Mouse (Mus musculus) ES-Bruce4 (cell line): ENCODE data around the gene Slc12a9. TPM values are rescaled to one million over a fixed set of nuclear protein-coding genes. Genes with fewer than 3 reads are reported as not detected.

Experiments used
- H3K27ac ChIP-seq: 2 replicates; pipeline ENCODE4 v1.5.1; 2012; ENCODE audit warnings: low read length, inconsistent platforms; ENCODE audit not compliant: insufficient read depth
- H3K27me3 ChIP-seq: 2 replicates; pipeline ENCODE4 v1.6.1; 2012; ENCODE audit warnings: mild to moderate bottlenecking, low read length, inconsistent platforms; ENCODE audit not compliant: control insufficient read depth, poor library complexity, insufficient read depth, severe bottlenecking
- H3K36me3 ChIP-seq: 2 replicates; pipeline ENCODE4 v1.6.1; 2012; ENCODE audit warnings: inconsistent platforms, mild to moderate bottlenecking, low read length, moderate library complexity; ENCODE audit not compliant: control insufficient read depth, poor library complexity, insufficient read depth, severe bottlenecking
- H3K4me1 ChIP-seq: one replicate; pipeline ENCODE4 v1.8.1; 2011; ENCODE audit warnings: low read length; ENCODE audit not compliant: control insufficient read depth, insufficient read depth
- H3K4me3 ChIP-seq: 2 replicates; pipeline ENCODE4 v1.5.1; 2011; ENCODE audit warnings: low read depth, mild to moderate bottlenecking, low read length
- H3K9ac ChIP-seq: 2 replicates; pipeline ENCODE4 v1.6.1; 2012; ENCODE audit warnings: low read depth, mild to moderate bottlenecking, inconsistent platforms; ENCODE audit not compliant: poor library complexity, severe bottlenecking
- H3K9me3 ChIP-seq: replicated peaks from 2 replicates; pipeline ENCODE4 v1.6.1; 2012; ENCODE audit warnings: mild to moderate bottlenecking, low read length, inconsistent platforms; ENCODE audit not compliant: control insufficient read depth, poor library complexity, insufficient read depth, severe bottlenecking
- CTCF ChIP-seq: IDR thresholded peaks from one replicate; pipeline ENCODE4 v1.8.1; 2011; ENCODE audit warnings: low read depth, low read length
- EP300 ChIP-seq: IDR thresholded peaks from 2 replicates; pipeline ENCODE4 v1.6.1; 2011; ENCODE audit warnings: low read depth, low read length; ENCODE audit not compliant: insufficient read depth
- POLR2A ChIP-seq: IDR thresholded peaks from one replicate; pipeline ENCODE4 v1.8.1; 2011; ENCODE audit warnings: low read length; ENCODE audit not compliant: insufficient read depth
- polyA plus RNA-seq: library from polyadenylated mRNA; stranded (reverse); fragments of >200 nt; gene quantifications from 2 replicates; pipeline ENCODE4 v1.2.4, GENCODE M21; 2011; ENCODE audit warnings: low read depth; ENCODE audit not compliant: missing spikeins, insufficient read depth, insufficient read length

Slc12a9 gene
- polyA plus RNA-seq, result 7.9 and 8.8 TPM in 2 replicates

DNA sequence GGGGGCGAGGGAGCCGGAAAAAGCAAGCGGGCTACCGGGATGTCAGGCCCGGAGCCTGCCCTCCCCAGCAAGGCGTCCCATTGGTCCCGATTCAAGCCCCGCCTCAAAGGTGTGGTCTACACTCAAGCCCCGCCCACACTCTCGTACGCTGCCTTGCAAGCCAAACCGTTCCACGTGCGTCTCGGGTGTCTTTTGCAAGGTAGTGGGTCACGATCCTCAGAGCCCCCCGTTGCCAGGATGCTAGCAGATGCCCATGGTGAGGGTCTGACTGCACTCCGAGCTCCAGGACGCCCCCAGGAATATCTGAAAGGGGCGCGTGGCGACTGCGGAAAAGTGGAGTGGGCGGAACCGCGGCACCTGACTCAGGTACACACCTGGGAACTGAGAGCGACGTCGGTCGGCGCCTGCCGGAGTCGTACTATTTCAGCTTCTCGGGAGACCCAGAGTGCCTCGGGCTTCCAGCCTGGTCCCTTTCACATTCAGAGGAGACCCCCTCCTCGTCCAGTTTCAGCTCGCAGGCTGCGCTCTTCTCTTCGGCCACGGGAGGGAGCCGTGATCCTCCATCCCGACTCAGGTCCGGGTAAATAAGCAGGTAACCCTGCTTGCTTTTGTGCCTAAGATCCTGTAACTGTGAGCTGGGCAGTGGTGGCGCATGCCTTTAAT is at the start of gene Slc12a9:
Slc12a9 (minus strand) TSS at position 86 of the 663 bp plus-strand sequence.
- Histone ChIP-seq H3K36me3 (no peaks in the 10 kb centered on the region), H3K27me3 (no peaks in the 10 kb centered on the region), H3K9ac (peak within 1 kb of the TSS; percentile 22), H3K27ac (0 out of 2 replicates have a peak within 1 kb of the TSS, but pooled peaks have one; percentile 38), H3K4me3 (peak within 1 kb of the TSS; percentile 59), H3K4me1 (no peaks in the 10 kb centered on the region), H3K9me3 (no peaks in the 10 kb centered on the region)
- no peak for TF ChIP-seq POLR2A
- peak; percentile 88 for TF ChIP-seq CTCF
- peak; percentile 68; the same call in 1 of the 2 replicates for TF ChIP-seq EP300

DNA sequence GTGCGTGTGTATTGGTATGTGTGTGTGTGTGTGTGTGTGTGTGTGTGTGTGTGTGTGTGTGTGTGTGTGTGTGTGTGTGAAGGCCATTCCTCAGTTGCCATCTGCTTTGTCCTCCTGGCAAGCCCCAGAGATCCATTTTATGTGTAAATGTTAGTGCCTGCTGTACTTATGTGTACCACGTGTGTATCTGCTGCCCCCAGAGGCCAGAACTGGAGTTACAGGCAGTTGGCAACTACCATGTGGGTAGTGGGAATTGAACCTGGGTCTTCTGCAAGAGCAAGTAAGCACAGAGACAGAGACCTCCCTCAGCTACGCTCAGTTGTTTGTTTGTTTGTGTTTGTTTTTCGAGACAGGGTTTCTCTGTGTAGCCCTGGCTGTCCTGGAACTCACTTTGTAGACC is 47.8 kb upstream of the Slc12a9 start:
- Histone ChIP-seq H3K4me3 (no peak overlapping the region), H3K36me3 (no peaks in the 10 kb centered on the region), H3K27ac (no peak overlapping the region), H3K4me1 (peaks cover 4% of the 10 kb centered on the region), H3K9ac (no peak overlapping the region), H3K27me3 (no peaks in the 10 kb centered on the region), H3K9me3 (no peaks in the 10 kb centered on the region)
- TF ChIP-seq CTCF, result peak; percentile 70
- TF ChIP-seq POLR2A, result no peak

DNA sequence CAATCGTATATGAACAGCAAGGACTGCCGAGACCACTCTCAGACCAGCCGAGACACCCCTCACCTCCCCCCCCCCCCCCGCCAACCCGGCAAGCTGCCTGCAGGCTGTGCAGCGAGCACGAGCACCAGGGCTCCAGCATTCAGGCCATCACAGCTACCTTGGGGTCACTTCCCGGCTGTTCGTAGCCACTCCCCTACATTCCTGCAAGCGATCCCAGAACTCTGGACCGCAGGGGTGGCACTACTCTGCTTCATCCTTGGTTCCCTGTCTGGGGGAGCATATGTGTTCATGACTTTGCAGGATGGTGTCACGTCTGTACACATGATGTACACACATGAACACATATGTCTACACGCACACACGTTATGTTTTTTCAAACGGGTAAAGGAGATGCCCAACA is 44.2 kb upstream of the Slc12a9 start:
- no peak overlapping the region for H3K9ac ChIP-seq
- no peaks in the 10 kb centered on the region for H3K9me3 ChIP-seq
- no peak overlapping the region for H3K27ac ChIP-seq
- TF ChIP-seq CTCF, result no peak
- no peak for TF ChIP-seq POLR2A
- TF ChIP-seq EP300, result no peak
- no peak overlapping the region for H3K4me3 ChIP-seq
- peaks cover 11% of the 10 kb centered on the region for H3K4me1 ChIP-seq
- peaks cover 4% of the 10 kb centered on the region for H3K36me3 ChIP-seq
- H3K27me3 ChIP-seq, result no peaks in the 10 kb centered on the region

DNA sequence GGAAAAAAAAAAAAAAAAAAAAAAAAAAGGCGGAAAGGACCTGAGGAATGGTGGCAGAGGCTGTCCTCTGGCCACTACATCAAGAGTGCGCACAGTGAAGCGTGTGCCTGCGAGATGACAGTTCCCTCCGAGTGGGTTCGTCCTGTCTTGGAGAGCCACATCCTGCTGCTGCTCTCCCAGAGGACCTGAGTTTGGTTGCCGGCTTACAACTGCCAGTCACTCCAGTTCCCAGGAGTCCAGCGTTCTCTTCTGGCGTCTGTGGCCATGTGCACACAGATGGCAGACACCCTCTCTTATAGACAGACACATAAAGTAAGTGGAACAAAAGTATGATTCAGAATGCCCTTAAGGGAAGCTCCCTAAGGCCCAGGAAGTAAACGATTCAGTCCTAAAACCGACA is 43.8 kb upstream of the Slc12a9 start:
- TF ChIP-seq CTCF (no peak), EP300 (no peak), POLR2A (no peak)
- Histone ChIP-seq H3K9ac (no peak overlapping the region), H3K9me3 (no peaks in the 10 kb centered on the region), H3K27ac (no peak overlapping the region), H3K27me3 (no peaks in the 10 kb centered on the region), H3K36me3 (peaks cover 8% of the 10 kb centered on the region), H3K4me1 (peaks cover 11% of the 10 kb centered on the region), H3K4me3 (no peak overlapping the region)

DNA sequence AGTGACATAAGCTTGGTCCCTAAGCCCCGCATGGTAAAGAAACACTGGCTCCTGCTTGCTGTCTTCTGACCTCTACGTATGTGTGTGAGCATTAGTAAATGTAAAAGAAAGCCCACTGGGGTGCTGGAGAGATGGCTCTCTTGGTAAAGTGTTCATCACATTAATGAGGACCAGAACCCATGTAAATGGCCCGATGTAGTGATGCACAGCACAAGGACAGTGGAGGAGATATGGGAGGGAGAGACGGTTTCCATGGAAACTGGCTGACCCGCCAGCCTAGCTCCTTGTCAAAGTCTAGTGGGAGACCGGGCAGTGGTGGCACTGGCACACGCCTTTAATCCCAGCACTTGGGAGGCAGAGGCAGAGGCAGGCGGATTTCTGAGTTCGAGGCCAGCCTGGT is 43.3 kb upstream of the Slc12a9 start:
- H3K9ac ChIP-seq, result no peak overlapping the region
- H3K27me3 ChIP-seq, result no peaks in the 10 kb centered on the region
- H3K4me3 ChIP-seq, result no peak overlapping the region
- no peak overlapping the region for H3K27ac ChIP-seq
- H3K4me1 ChIP-seq, result peaks cover 11% of the 10 kb centered on the region
- H3K9me3 ChIP-seq, result no peaks in the 10 kb centered on the region
- TF ChIP-seq EP300 (no peak), POLR2A (no peak), CTCF (no peak)
- peaks cover 9% of the 10 kb centered on the region for H3K36me3 ChIP-seq

DNA sequence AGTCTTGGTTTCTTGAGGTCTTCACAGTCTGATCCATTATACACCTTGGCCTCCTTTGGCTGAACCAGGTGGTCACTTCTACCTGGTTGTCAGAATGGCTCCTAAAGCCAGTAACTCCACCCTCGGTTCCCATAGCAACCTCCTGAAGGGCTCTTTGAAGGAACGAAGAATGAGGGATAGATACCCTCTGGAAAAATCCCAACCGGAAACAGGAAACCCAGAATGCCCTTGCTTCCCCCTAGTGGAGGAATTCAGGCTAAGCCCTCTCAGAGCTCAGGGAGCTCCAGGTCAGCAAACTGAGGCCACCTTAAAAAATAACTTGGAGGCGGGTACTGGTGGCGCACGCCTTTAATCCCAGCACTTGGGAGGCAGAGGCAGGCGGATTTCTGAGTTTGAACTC is 42.8 kb upstream of the Slc12a9 start:
- Histone ChIP-seq H3K36me3 (peaks cover 13% of the 10 kb centered on the region), H3K9ac (no peak overlapping the region), H3K9me3 (no peaks in the 10 kb centered on the region), H3K27ac (0 out of 2 replicates have a peak overlapping the region, but pooled peaks have one; percentile 14), H3K27me3 (no peaks in the 10 kb centered on the region), H3K4me1 (peaks cover 11% of the 10 kb centered on the region), H3K4me3 (no peak overlapping the region)
- TF ChIP-seq CTCF (peak; percentile 30), EP300 (no peak)
